Mouse (Mus musculus) limb, embryonic 13.5 days (tissue): ENCODE results near the gene Sorbs1. TPM values are rescaled to one million over a fixed set of nuclear protein-coding genes. Genes with fewer than 3 reads are reported as not detected.

Source experiments
- ATAC-seq: fragments of 200-750 bp; cut with Nextera tagmentation; 2 replicates; pipeline ENCODE4 v1.8.0; 2017; ENCODE audit warnings: low read depth, moderate number of reproducible peaks, moderate TSS enrichment; ENCODE audit not compliant: low FRiP score
- H3K27ac ChIP-seq: fragments of 300-500 bp; sonication (generic); 2 replicates; pipeline ENCODE4 v1.5.1; 2015; ENCODE audit warnings: inconsistent platforms, mild to moderate bottlenecking, moderate library complexity
- H3K27me3 ChIP-seq: fragments of 300-500 bp; sonication (generic); 2 replicates; pipeline ENCODE4 v1.6.1; 2015; ENCODE audit warnings: mild to moderate bottlenecking, inconsistent platforms
- H3K36me3 ChIP-seq: fragments of 300-500 bp; sonication (generic); 2 replicates; pipeline ENCODE4 v1.6.1; 2015; ENCODE audit warnings: inconsistent platforms, mild to moderate bottlenecking, moderate library complexity
- H3K4me1 ChIP-seq: fragments of 300-500 bp; sonication (generic); 2 replicates; pipeline ENCODE4 v1.6.1; 2015; ENCODE audit warnings: inconsistent platforms
- H3K4me2 ChIP-seq: fragments of 300-500 bp; sonication (generic); replicated peaks from 2 replicates; pipeline ENCODE4 v1.6.1; 2015; ENCODE audit warnings: inconsistent platforms, mild to moderate bottlenecking, moderate library complexity
- H3K4me3 ChIP-seq: fragments of 300-500 bp; sonication (generic); 2 replicates; pipeline ENCODE4 v1.5.1; 2015; ENCODE audit warnings: moderate library complexity, mild to moderate bottlenecking, inconsistent platforms
- H3K9ac ChIP-seq: fragments of 300-500 bp; sonication (generic); 2 replicates; pipeline ENCODE4 v1.6.1; 2015; ENCODE audit warnings: mild to moderate bottlenecking, inconsistent platforms
- H3K9me3 ChIP-seq: fragments of 300-500 bp; sonication (generic); 2 replicates; pipeline ENCODE4 v1.6.1; 2016; ENCODE audit warnings: inconsistent platforms
- WGBS: fragments of 180-500 bp; shearing (Covaris S2); methylation state at CpG from one replicate; pipeline ENCODE4 v1.1.7; 2015; 5-methylcytosine and 5-hydroxymethylcytosine counted together
- polyA plus RNA-seq: library from polyadenylated mRNA; unstranded; fragments of >200 nt; fragmentation: Nextera tagmentation; extraction: Ambion mirVana; gene quantifications from 2 replicates; pipeline ENCODE4 v1.2.1, GENCODE M21; 2015

The Sorbs1 gene
- polyA plus RNA-seq, 1 experiment from 2014 or later: 52.2 TPM

DNA sequence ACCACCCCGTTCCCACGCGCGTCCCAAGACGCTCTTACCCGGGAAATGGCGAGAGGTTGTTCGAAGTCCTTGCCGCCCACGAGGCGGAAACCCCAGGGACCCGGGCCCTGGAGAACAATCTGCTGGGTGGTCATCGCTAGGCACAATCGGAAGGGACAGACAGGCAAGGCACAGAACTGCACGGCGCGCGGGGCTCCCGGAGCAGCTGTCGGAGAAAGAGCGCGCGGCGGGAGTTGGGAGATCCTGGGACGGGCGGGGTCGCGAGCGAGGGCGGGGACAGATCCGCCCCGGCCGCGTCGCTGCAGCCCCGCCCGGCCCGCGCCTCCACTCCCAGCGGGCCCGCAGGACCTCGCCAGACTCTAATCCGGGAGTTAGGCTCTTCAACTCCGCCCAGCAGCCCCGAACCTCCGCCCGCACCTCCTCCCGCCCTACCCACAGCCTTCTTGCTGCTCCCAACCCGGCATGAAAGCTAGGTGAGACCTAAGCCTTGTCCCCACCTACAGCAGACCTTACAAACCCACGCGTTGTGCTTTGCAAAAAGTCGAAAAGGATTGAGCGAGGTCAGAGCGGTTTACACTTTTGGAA lies 242.2 kb downstream of the Sorbs1 start, which contains the start of gene Pdlim1:
Pdlim1 (minus strand) TSS at position 535 of the 585 bp plus-strand sequence.
- under 1% methylated on average over 54 of the region's 54 CpGs for WGBS
- Histone ChIP-seq H3K4me1 (no peaks in the 10 kb centered on the region), H3K27ac (no peak within 1 kb of the TSS), H3K27me3 (peaks cover 47% of the 10 kb centered on the region), H3K4me3 (peak within 1 kb of the TSS; percentile 63), H3K9me3 (no peaks in the 10 kb centered on the region), H3K36me3 (no peaks in the 10 kb centered on the region), H3K9ac (peak within 1 kb of the TSS; percentile 74), H3K4me2 (peak within 1 kb of the TSS; percentile 97)
- ATAC-seq: peak; percentile 86

DNA sequence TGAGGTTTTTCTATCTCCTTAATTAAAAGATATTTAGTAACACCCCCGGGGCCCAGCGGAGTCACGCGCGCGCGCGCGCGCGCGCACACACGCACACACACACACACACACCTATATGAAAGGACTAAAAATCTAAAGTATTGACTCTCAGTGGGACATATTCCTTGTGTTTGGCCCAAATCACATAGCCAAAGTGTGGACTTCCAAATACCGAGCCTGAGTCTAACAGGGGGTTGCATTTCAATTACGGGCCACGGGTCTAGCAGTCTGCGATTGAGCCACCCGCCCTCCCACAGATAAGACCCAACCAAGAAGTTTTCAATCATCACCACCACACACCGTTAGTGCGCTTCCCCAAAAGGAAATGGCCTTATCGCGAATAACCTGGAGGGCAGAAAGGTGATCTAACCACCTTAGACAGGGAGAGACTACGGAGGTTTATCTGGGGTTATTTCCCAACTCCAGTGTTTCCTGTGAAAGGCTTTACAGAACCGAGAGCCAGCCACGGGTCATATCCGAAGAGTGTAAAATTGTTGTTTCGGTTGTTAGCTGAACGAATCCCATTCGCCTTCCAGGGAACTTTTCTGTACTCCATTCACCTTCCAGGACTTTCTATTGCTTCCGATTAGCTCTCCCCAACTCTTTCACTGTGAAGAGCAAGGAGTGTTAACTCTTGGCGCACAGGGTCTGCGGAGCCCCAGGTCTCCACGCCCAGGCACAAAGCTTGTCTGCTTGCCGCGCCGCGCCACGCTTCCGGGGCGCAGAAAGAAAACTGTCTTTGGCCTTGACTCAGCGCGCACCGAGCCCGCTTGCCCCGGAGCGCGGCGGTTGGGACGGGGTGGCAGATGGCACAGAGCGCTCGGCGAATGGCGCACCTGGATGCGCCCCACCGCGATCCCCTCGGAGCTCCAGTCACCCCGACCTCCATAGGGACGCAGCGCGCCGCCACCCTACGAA lies 242.9 kb downstream of the Sorbs1 start:
- Histone ChIP-seq H3K9ac (peak overlapping the region; percentile 74), H3K4me1 (no peaks in the 10 kb centered on the region), H3K27me3 (peaks cover 47% of the 10 kb centered on the region), H3K9me3 (no peaks in the 10 kb centered on the region), H3K36me3 (no peaks in the 10 kb centered on the region), H3K27ac (no peak overlapping the region), H3K4me2 (peak overlapping the region; percentile 97), H3K4me3 (peak overlapping the region; percentile 63)
- 6% methylated on average over 63 of the region's 63 CpGs for WGBS
- ATAC-seq: peak; percentile 31; the same call in 1 of the 2 replicates

DNA sequence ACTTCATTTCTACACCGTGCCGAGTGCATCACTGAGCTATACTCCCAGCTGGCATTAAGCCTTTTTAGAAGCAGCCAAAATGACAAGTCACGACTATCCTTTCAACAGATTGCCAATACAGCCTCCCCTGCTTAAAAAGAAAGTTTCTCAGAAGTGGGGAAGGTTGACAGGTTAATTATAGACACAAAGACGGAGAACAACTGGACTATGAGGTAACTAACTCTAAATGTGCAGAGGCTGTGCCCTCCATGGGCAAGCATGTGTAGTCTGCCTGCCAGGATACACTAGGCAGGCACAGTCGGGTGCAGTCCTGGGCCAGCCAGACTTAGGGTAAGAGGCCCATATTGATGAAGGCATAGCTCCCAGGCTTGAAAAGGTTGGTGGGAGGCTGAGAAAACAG lies 244.1 kb downstream of the Sorbs1 start:
- Histone ChIP-seq H3K27me3 (peaks cover 51% of the 10 kb centered on the region), H3K4me2 (peak overlapping the region; percentile 97), H3K4me3 (peak overlapping the region; percentile 63), H3K9me3 (no peaks in the 10 kb centered on the region), H3K9ac (no peak overlapping the region), H3K4me1 (no peaks in the 10 kb centered on the region), H3K27ac (no peak overlapping the region), H3K36me3 (no peaks in the 10 kb centered on the region)
- WGBS: 79% methylated on average over 5 of the region's 5 CpGs
- ATAC-seq: no peak

DNA sequence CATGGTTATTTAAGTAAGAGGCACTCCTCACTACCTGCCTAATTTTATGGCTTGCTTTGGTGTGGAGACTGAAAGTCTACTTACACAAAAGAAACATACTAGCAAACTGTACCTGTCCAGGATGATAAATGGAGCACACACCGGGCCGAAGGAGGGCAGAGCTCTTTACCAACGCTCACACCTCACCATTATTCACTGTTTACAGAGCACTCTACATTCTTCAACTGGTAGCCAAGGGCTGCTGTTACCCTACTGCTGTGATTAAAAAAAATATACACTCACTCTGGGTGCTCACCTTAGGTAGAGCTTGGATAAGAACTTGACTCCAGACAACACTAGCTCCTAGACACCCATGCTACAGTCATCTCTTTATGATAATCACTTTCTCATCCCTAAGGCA lies 245.1 kb downstream of the Sorbs1 start:
- Histone ChIP-seq H3K4me3 (no peak overlapping the region), H3K36me3 (no peaks in the 10 kb centered on the region), H3K4me2 (0 out of 2 replicates have a peak overlapping the region, but pooled peaks have one; percentile 11), H3K27me3 (peaks cover 51% of the 10 kb centered on the region), H3K9ac (no peak overlapping the region), H3K4me1 (no peaks in the 10 kb centered on the region), H3K9me3 (no peaks in the 10 kb centered on the region), H3K27ac (no peak overlapping the region)
- 64% methylated on average over 3 of the region's 3 CpGs for WGBS
- ATAC-seq: no peak

DNA sequence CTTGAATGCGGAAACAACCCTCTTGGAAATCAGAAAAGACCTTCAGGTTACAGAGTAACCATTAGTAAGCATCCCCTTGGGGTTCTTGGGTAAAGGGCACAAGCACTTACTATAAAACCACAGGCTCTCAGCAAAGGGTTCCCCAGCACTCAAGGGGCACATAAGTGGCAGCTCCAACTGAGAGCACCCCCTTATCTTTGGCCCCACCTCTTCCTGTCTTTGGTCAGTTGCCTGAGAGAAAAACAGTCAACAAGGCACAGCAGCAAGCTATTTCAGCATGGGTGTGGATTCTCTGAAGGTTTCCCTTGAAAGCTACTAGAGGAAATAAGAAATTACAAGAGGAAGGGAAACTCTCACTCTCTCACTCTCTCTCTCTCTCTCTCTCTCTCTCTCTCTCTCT lies 246.2 kb downstream of the Sorbs1 start:
- H3K4me1 ChIP-seq: no peaks in the 10 kb centered on the region
- H3K36me3 ChIP-seq: no peaks in the 10 kb centered on the region
- ATAC-seq: no peak
- no peak overlapping the region for H3K27ac ChIP-seq
- no peak overlapping the region for H3K4me2 ChIP-seq
- WGBS: 90% methylated on average over 1 of the region's 1 CpGs
- H3K9me3 ChIP-seq: no peaks in the 10 kb centered on the region
- H3K9ac ChIP-seq: no peak overlapping the region
- H3K27me3 ChIP-seq: peaks cover 41% of the 10 kb centered on the region
- no peak overlapping the region for H3K4me3 ChIP-seq

DNA sequence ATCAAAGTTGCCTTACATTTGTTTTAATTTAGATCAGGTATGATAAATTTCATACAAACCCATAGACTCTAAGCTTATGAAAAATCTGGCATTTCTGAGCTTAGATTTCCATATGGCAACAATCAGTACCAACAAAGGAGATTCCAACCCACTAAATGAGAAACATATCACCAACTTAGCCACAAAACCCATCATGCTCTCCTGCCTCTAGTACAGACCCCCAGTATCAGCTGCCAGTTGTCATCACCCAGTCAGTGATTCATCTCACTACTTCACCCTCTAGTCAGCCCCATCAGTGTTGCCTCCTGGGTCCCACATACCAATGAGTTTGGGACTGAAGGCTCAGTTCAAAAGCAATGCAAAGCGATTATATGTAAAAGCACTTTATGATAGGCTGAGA lies 254.1 kb downstream of the Sorbs1 start:
- no peak overlapping the region for H3K4me2 ChIP-seq
- WGBS: 79% methylated on average over 1 of the region's 1 CpGs
- no peak for ATAC-seq
- no peaks in the 10 kb centered on the region for H3K27me3 ChIP-seq
- no peak overlapping the region for H3K9ac ChIP-seq
- H3K9me3 ChIP-seq: peaks cover 4% of the 10 kb centered on the region; the same call in 1 of the 2 replicates
- no peak overlapping the region for H3K27ac ChIP-seq
- H3K4me3 ChIP-seq: no peak overlapping the region
- H3K4me1 ChIP-seq: no peaks in the 10 kb centered on the region
- no peaks in the 10 kb centered on the region for H3K36me3 ChIP-seq

DNA sequence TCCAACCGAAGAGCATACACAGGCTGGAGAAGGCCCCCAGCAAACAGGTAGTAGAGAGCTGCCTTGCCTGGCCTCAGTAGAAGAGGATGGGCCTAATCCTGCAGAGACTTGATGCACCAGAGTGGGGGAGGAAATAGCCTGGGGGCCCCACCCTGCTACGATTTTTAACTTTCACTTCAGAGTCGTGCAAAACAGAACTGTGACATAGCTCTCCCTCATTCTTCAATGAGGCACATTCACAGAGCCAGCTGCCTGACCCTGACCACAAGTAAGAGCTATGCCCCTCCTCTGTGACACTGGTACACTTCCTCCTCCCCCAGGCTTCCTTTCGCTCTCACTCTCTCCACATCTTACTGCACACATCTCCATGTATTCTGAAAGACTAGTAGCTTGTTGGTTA lies 256.2 kb downstream of the Sorbs1 start:
- H3K27me3 ChIP-seq: no peaks in the 10 kb centered on the region
- no peak overlapping the region for H3K27ac ChIP-seq
- H3K4me3 ChIP-seq: no peak overlapping the region
- WGBS: 57% methylated on average over 4 of the region's 4 CpGs
- no peak overlapping the region for H3K4me2 ChIP-seq
- H3K36me3 ChIP-seq: no peaks in the 10 kb centered on the region
- H3K9ac ChIP-seq: no peak overlapping the region
- H3K4me1 ChIP-seq: 0 out of 2 replicates have a peak, but pooled peaks cover 4% of the 10 kb centered on the region
- ATAC-seq: no peak
- H3K9me3 ChIP-seq: peaks cover 4% of the 10 kb centered on the region; the same call in 1 of the 2 replicates

DNA sequence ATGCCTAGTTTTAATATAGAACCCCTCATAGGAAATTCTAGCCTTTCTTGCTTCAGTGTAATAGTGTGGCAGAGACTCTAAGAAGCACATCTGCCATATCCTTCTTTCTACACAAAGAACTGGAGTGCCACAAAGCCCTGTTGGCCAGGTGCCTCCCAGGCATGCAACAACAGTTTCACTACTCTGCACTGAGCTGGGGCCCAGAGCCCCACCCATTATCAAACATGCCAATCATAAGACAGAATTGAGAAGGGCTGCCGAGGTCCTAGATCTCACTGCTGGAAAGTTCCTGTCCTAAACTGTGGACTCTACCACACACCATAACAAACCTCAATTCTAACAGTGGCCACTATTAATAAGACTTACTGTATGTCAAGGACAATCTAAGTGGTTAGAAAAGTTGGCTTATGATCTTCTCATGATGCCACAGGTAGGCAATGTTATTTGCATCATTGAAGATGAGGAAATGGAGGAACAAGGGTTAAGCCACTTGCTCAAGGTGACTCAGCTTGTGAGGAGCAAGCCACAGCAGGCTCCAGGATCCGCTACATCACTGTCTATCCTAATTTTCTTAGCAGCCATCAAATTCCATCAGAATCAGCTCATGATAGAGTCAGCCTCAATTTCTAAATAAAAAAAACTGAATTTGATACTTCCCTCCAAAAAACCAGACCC lies 257.1 kb downstream of the Sorbs1 start:
- no peak overlapping the region for H3K9ac ChIP-seq
- 78% methylated on average over 2 of the region's 2 CpGs for WGBS
- no peak overlapping the region for H3K27ac ChIP-seq
- H3K9me3 ChIP-seq: 0 out of 2 replicates have a peak, but pooled peaks cover under 1% of the 10 kb centered on the region
- H3K4me2 ChIP-seq: no peak overlapping the region
- no peaks in the 10 kb centered on the region for H3K27me3 ChIP-seq
- H3K4me1 ChIP-seq: 0 out of 2 replicates have a peak, but pooled peaks cover 4% of the 10 kb centered on the region
- no peak for ATAC-seq
- H3K4me3 ChIP-seq: no peak overlapping the region
- H3K36me3 ChIP-seq: no peaks in the 10 kb centered on the region

DNA sequence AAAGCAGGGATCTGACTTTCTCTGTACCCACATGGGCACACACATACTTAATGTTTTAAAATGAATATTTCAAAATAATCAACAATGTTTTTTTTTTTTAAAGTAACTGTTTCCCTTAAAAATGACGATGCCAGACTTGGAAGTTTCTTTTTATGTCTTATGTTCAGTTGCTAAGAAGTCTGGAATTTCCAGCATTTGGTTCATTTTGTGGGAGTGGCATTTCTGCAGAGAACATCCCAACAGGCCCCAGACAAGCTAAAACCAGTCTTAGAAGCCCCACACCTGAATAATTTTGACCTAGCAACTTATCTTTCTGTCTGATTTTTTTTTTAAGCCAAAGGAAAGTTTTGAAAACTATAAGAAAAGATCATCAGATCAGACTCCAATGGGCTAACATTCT lies 258.0 kb downstream of the Sorbs1 start:
- 48% methylated on average over 1 of the region's 1 CpGs for WGBS
- Histone ChIP-seq H3K9me3 (no peaks in the 10 kb centered on the region), H3K4me2 (no peak overlapping the region), H3K9ac (no peak overlapping the region), H3K27ac (no peak overlapping the region), H3K4me1 (0 out of 2 replicates have a peak, but pooled peaks cover 4% of the 10 kb centered on the region), H3K4me3 (no peak overlapping the region), H3K36me3 (no peaks in the 10 kb centered on the region), H3K27me3 (no peaks in the 10 kb centered on the region)
- ATAC-seq: no peak

DNA sequence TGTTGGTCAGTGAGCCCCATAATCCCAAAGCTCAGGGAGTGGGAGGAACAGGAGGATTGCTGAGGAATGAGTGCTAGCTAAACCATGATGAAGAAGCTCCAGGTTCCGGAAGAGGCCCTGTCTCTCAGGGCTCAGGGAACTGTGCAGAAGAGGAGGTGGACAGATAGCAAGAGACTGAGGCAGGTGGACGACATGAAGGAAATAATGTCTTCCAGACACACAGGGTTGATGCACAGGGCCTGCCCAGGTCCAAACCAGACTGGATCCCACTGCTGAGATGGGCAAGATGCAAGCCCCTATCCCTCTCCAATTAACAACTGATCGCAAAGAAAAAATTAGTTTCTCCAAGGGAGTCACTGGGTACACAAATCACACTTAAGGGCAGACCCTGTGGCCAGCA lies 258.8 kb downstream of the Sorbs1 start:
- no peak overlapping the region for H3K4me2 ChIP-seq
- no peak for ATAC-seq
- no peaks in the 10 kb centered on the region for H3K27me3 ChIP-seq
- no peak overlapping the region for H3K9ac ChIP-seq
- no peaks in the 10 kb centered on the region for H3K9me3 ChIP-seq
- WGBS: 72% methylated on average over 3 of the region's 3 CpGs
- 0 out of 2 replicates have a peak, but pooled peaks cover 4% of the 10 kb centered on the region for H3K4me1 ChIP-seq
- H3K27ac ChIP-seq: no peak overlapping the region
- no peak overlapping the region for H3K4me3 ChIP-seq
- no peaks in the 10 kb centered on the region for H3K36me3 ChIP-seq

DNA sequence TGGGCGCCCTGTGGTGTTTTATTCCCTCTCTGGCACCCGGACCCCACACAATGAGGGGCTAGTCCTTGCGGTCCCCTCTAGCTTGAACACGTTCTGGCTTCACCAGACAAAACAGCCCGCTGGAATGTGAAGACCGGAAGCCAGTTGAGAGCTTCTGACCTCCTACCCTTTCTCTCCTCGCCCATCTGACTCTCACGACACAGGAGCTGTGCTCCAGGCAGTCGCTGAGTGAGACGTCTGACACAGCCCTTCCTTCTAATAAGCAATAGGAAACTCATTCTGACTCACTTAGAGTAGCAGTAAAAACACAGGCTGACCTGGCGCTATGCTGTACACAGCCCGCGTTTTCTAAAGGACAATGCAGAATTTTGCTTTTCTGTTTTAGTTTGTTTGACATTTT lies 259.8 kb downstream of the Sorbs1 start:
- 0 out of 2 replicates have a peak, but pooled peaks cover 4% of the 10 kb centered on the region for H3K4me1 ChIP-seq
- H3K36me3 ChIP-seq: no peaks in the 10 kb centered on the region
- no peak overlapping the region for H3K4me2 ChIP-seq
- no peak overlapping the region for H3K27ac ChIP-seq
- WGBS: 63% methylated on average over 13 of the region's 13 CpGs
- no peaks in the 10 kb centered on the region for H3K27me3 ChIP-seq
- no peak overlapping the region for H3K4me3 ChIP-seq
- no peaks in the 10 kb centered on the region for H3K9me3 ChIP-seq
- no peak overlapping the region for H3K9ac ChIP-seq
- ATAC-seq: no peak

DNA sequence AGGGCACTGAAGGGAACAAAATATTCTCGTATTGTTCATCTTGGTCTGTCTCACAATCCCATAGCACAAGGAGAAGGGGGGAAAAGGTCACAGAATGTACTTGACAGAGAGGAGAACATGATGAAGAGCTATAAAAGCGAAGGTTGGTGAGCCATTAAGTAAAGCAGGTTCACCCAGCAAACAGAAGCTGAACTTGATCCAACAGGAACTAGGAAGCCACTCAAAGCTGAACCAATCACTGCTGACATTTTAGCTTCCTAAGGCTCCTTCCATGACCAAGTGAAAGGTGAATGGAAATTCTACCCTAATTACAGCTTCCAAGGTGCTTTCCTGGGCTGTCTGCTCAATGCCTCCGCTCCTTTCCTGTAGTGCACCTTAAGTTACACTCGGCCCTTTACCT lies 262.5 kb downstream of the Sorbs1 start:
- peaks cover 9% of the 10 kb centered on the region for H3K4me1 ChIP-seq
- no peak overlapping the region for H3K4me2 ChIP-seq
- no peak overlapping the region for H3K9ac ChIP-seq
- no peak for ATAC-seq
- no peak overlapping the region for H3K27ac ChIP-seq
- H3K27me3 ChIP-seq: no peaks in the 10 kb centered on the region
- H3K4me3 ChIP-seq: no peak overlapping the region
- 90% methylated on average over 4 of the region's 4 CpGs for WGBS
- no peaks in the 10 kb centered on the region for H3K9me3 ChIP-seq
- H3K36me3 ChIP-seq: no peaks in the 10 kb centered on the region
